ENCODE assay signal across 16 mouse cellular contexts in the genomic region with DNA sequence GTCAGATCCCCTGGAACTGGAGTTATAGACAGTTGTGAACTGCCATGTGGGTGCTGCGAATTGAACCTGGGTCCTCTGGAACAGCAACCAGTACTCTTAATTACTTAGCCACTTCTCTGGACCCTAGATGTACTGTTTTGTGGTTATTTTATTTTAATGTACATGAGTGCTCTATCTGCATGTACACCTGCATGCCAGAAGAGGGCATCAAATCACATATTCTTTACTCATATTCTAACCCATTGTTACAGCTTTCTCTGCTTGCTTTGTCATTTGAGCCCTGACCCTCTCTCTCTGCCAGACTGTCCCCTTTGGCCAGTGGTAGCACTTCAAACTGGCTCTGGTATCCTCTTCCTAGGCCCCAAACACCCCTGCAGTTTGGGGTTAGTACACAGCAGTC.
A peak's percentile ranks its signal among the peaks of the same experiment; 100 is the strongest.
DNase-seq lines count a peak whose midpoint lies in the region; ATAC-seq and TF ChIP-seq lines count a peak whose summit lies in the region.
"Had no signal": no experiment of that assay in that cellular context is flagged by ENCODE, and none has a peak within 500 bp of the region (broad histone marks: within the 10 kb centered on the region; RNA-seq: fewer than 3 reads in every experiment).

No protein-coding gene starts in this region.

- DNase-seq in embryonic facial prominence, embryonic 11.5 days (ENCODE audit: low spot score): peak; percentile 5
- DNase-seq in embryonic facial prominence, embryonic 10.5 days (ENCODE audit: low spot score): no peak
- peak; percentile 15 for DNase-seq in kidney, postnatal 0 days (ENCODE audit: low spot score)
- no peak for DNase-seq in kidney, postnatal 10 days
- DNase-seq in testis, postnatal 10 days (ENCODE audit: low spot score): peak; percentile 5
- no peak for DNase-seq in testis, postnatal 14 days (ENCODE audit: low spot score)
- DNase-seq in gastrocnemius, postnatal 36 days: no peak
- no peak for DNase-seq in cerebellum, postnatal 25 days
- DNase-seq: adrenal gland, postnatal 36 days; gastrocnemius, postnatal 14 days; kidney, postnatal 25 days; liver; lung, postnatal 10 days had no signal

- TF ChIP-seq CTCF in kidney, postnatal 0 days (IDR thresholded peaks at IDR 0.05; ENCODE audit: low read depth): peak; percentile 55; the same call in 1 of the 2 replicates

- H3K36me3 ChIP-seq in embryonic facial prominence, embryonic 11.5 days (replicated peaks; ENCODE audit: control insufficient read depth, insufficient read depth, low read depth, low read length): no peaks in the 10 kb centered on the region
- H3K36me3 ChIP-seq in embryonic facial prominence, embryonic 10.5 days (replicated peaks): no peaks in the 10 kb centered on the region
- no peaks in the 10 kb centered on the region for H3K36me3 ChIP-seq in kidney, postnatal 0 days (ENCODE audit: insufficient read depth, low read length)
- H3K36me3 ChIP-seq: forebrain, embryonic 10.5 days; heart, embryonic 13.5 days; midbrain, embryonic 13.5 days had no signal

- no peaks in the 10 kb centered on the region for H3K9me3 ChIP-seq in embryonic facial prominence, embryonic 11.5 days (replicated peaks; ENCODE audit: control insufficient read depth, low read length)
- H3K9me3 ChIP-seq in embryonic facial prominence, embryonic 10.5 days: no peaks in the 10 kb centered on the region
- H3K9me3 ChIP-seq in kidney, postnatal 0 days (replicated peaks; ENCODE audit: low read length): no peaks in the 10 kb centered on the region
- H3K9me3 ChIP-seq: forebrain, embryonic 10.5 days; midbrain, embryonic 13.5 days had no signal

- ATAC-seq in embryonic facial prominence, embryonic 11.5 days (replicated peaks; ENCODE audit: insufficient number of reproducible peaks, low FRiP score, low TSS enrichment, low read depth): no peak
- ATAC-seq in kidney, postnatal 0 days (replicated peaks; ENCODE audit: low FRiP score, low read depth): no peak
- ATAC-seq: midbrain, embryonic 13.5 days had no signal

- no peaks in the 10 kb centered on the region for H3K4me1 ChIP-seq in embryonic facial prominence, embryonic 11.5 days (ENCODE audit: control insufficient read depth, insufficient read depth, low read length)
- H3K4me1 ChIP-seq in embryonic facial prominence, embryonic 10.5 days: 0 out of 2 replicates have a peak, but pooled peaks cover 1% of the 10 kb centered on the region
- no peaks in the 10 kb centered on the region for H3K4me1 ChIP-seq in kidney, postnatal 0 days (replicated peaks; ENCODE audit: insufficient read depth, low read length)
- H3K4me1 ChIP-seq: heart, embryonic 13.5 days had no signal

- H3K27ac ChIP-seq in embryonic facial prominence, embryonic 11.5 days (replicated peaks; ENCODE audit: low read depth, low read length): no peak overlapping the region
- H3K27ac ChIP-seq in embryonic facial prominence, embryonic 10.5 days (replicated peaks): no peak overlapping the region
- no peak overlapping the region for H3K27ac ChIP-seq in kidney, postnatal 0 days
- H3K27ac ChIP-seq: forebrain, embryonic 10.5 days; heart, embryonic 13.5 days; midbrain, embryonic 13.5 days had no signal

- H3K4me3 ChIP-seq in embryonic facial prominence, embryonic 11.5 days (ENCODE audit: low read depth, low read length): no peak overlapping the region
- H3K4me3 ChIP-seq in embryonic facial prominence, embryonic 10.5 days: no peak overlapping the region
- no peak overlapping the region for H3K4me3 ChIP-seq in kidney, postnatal 0 days (replicated peaks; ENCODE audit: low read depth, low read length)
- H3K4me3 ChIP-seq: forebrain, embryonic 10.5 days; heart, embryonic 13.5 days; midbrain, embryonic 13.5 days had no signal

- no peak overlapping the region for H3K4me2 ChIP-seq in embryonic facial prominence, embryonic 11.5 days (ENCODE audit: low read depth, low read length)
- H3K4me2 ChIP-seq in kidney, postnatal 0 days (ENCODE audit: low read length): no peak overlapping the region
- H3K4me2 ChIP-seq: heart, embryonic 13.5 days; midbrain, embryonic 13.5 days had no signal

- no peaks in the 10 kb centered on the region for H3K27me3 ChIP-seq in embryonic facial prominence, embryonic 11.5 days (ENCODE audit: control insufficient read depth, insufficient read depth, low read length)
- no peaks in the 10 kb centered on the region for H3K27me3 ChIP-seq in embryonic facial prominence, embryonic 10.5 days (replicated peaks; ENCODE audit: low read depth, poor library complexity, severe bottlenecking)
- H3K27me3 ChIP-seq in kidney, postnatal 0 days (ENCODE audit: insufficient read depth, low read length): no peaks in the 10 kb centered on the region
- H3K27me3 ChIP-seq: heart, embryonic 13.5 days; midbrain, embryonic 13.5 days had no signal

- intact Hi-C loops in gastrocnemius, postnatal 36 days (cut with DNase I): no loop called here

- H3K9ac ChIP-seq in embryonic facial prominence, embryonic 11.5 days (replicated peaks; ENCODE audit: low read length): no peak overlapping the region
- H3K9ac ChIP-seq in kidney, postnatal 0 days (ENCODE audit: low read depth, low read length): no peak overlapping the region
- H3K9ac ChIP-seq: heart, embryonic 13.5 days; midbrain, embryonic 13.5 days had no signal

- 85% methylated on average over 1 of the region's 1 CpGs for WGBS in embryonic facial prominence, embryonic 11.5 days
- whole genome bisulfite sequencing in embryonic facial prominence, embryonic 10.5 days: 93% methylated on average over 1 of the region's 1 CpGs
- WGBS in kidney, postnatal 0 days: 77% methylated on average over 1 of the region's 1 CpGs

Comparison
In these comparisons a context has a peak if more than half of its experiments do, and no peak if none do; other contexts are left out.
1. DNase-seq: peak in embryonic facial prominence, embryonic 11.5 days (single experiment), kidney, postnatal 0 days (single experiment) and testis, postnatal 10 days (single experiment); none in embryonic facial prominence, embryonic 10.5 days (single experiment), kidney, postnatal 10 days (single experiment), testis, postnatal 14 days (single experiment), gastrocnemius, postnatal 36 days (0 of 2) and cerebellum, postnatal 25 days (0 of 2).